Mouse (Mus musculus) kidney, embryonic 14.5 days (tissue): ENCODE measurements around the gene Tgfbr3. TPM values are rescaled to one million over a fixed set of nuclear protein-coding genes. Genes with fewer than 3 reads are reported as not detected.
"Not testable (repeated sequence)": the region's sequence is repeated elsewhere in the genome, so short reads cannot be mapped to it uniquely, and the experiment has no call there.

Source experiments
- ATAC-seq: fragments of 200-750 bp; cut with Nextera tagmentation; 2 replicates; pipeline ENCODE4 v1.8.0; 2017; ENCODE audit warnings: moderate number of reproducible peaks, mild to moderate bottlenecking, moderate TSS enrichment, moderate library complexity; ENCODE audit not compliant: low FRiP score, low TSS enrichment
- H3K27ac ChIP-seq: fragments of 300-500 bp; sonication (generic); 2 replicates; pipeline ENCODE4 v1.5.1; 2014; ENCODE audit warnings: low read depth, mild to moderate bottlenecking, low read length, moderate library complexity, mixed read lengths
- H3K27me3 ChIP-seq: fragments of 300-500 bp; sonication (generic); 2 replicates; pipeline ENCODE4 v1.6.1; 2014; ENCODE audit warnings: mild to moderate bottlenecking, low read length; ENCODE audit not compliant: control insufficient read depth, insufficient read depth
- H3K36me3 ChIP-seq: fragments of 300-500 bp; sonication (generic); 2 replicates; pipeline ENCODE4 v1.6.1; 2014; ENCODE audit warnings: low read length, mixed read lengths; ENCODE audit not compliant: control insufficient read depth, insufficient read depth
- H3K4me1 ChIP-seq: fragments of 300-500 bp; sonication (generic); 2 replicates; pipeline ENCODE4 v1.6.1; 2014; ENCODE audit warnings: low read length, mixed read lengths; ENCODE audit not compliant: control insufficient read depth, insufficient read depth
- H3K4me2 ChIP-seq: fragments of 300-500 bp; sonication (generic); replicated peaks from 2 replicates; pipeline ENCODE4 v1.6.1; 2014; ENCODE audit warnings: low read depth, mild to moderate bottlenecking, low read length
- H3K4me3 ChIP-seq: fragments of 300-500 bp; sonication (generic); 2 replicates; pipeline ENCODE4 v1.5.1; 2014; ENCODE audit warnings: mild to moderate bottlenecking, low read length
- H3K9ac ChIP-seq: fragments of 300-500 bp; sonication (generic); 2 replicates; pipeline ENCODE4 v1.6.1; 2014; ENCODE audit warnings: low read depth, mild to moderate bottlenecking, low read length, moderate library complexity
- H3K9me3 ChIP-seq: fragments of 300-500 bp; sonication (generic); 2 replicates; pipeline ENCODE4 v1.6.1; 2016; ENCODE audit warnings: low read length; ENCODE audit not compliant: control insufficient read depth
- WGBS: fragments of 180-500 bp; shearing (Covaris S2); extraction: QIAGEN DNeasy Blood & Tissue Kit; methylation state at CpG from one replicate; pipeline ENCODE4 v1.1.7; 2014; 5-methylcytosine and 5-hydroxymethylcytosine counted together
- polyA plus RNA-seq: library from polyadenylated mRNA; unstranded; fragments of >200 nt; fragmentation: Nextera tagmentation; extraction: Ambion mirVana; gene quantifications from 2 replicates; pipeline ENCODE4 v1.2.1, GENCODE M21; 2014

Tgfbr3 gene
- polyA plus RNA-seq, 1 experiment from 2014 or later = 18.0 TPM

DNA sequence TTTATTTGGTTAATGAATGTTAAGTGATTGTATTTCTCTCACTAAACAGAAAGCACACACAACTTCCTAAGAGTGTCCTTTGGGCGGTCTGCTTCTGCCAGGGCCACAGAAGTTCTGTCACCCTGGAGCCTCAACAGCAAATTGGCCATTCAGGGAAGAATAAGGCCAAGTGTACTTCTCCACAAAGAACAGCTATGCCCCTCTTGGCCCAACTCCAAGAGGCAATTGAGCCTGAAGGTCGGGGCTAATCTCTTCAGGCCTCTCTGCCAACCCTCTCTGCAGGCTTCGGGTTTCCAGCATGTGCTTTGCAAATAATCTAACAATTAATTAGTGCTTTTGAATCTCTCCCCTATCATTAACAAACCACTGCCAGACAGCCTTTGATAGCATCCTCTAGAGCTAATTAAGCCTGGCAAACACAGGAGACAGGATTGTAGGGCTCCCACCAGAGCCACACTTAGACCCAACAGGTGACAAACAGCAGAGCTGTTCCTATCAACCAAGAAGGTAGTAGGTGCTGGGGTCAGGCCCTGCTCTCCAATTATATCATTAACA lies 37.6 kb downstream of the Tgfbr3 start:
- Histone ChIP-seq H3K9me3 (peaks cover 10% of the 10 kb centered on the region; the same call in 1 of the 2 replicates), H3K27ac (peak overlapping the region; percentile 34; the same call in 1 of the 2 replicates), H3K4me1 (peaks cover 14% of the 10 kb centered on the region), H3K4me2 (no peak overlapping the region), H3K4me3 (no peak overlapping the region), H3K9ac (no peak overlapping the region), H3K27me3 (no peaks in the 10 kb centered on the region), H3K36me3 (peaks cover 2% of the 10 kb centered on the region; the same call in 1 of the 2 replicates)
- WGBS = 14% methylated on average over 3 of the region's 3 CpGs
- no peak for ATAC-seq

GRCm38 (mm10) chr5:107250548-107251272 lies 38.7 kb downstream of the Tgfbr3 start:
- Histone ChIP-seq H3K9ac (no peak overlapping the region), H3K4me1 (peaks cover 14% of the 10 kb centered on the region), H3K36me3 (peaks cover 2% of the 10 kb centered on the region; the same call in 1 of the 2 replicates), H3K9me3 (peaks cover 10% of the 10 kb centered on the region; the same call in 1 of the 2 replicates), H3K27me3 (no peaks in the 10 kb centered on the region), H3K4me3 (no peak overlapping the region), H3K4me2 (peak overlapping the region; percentile 22), H3K27ac (no peak overlapping the region; the same call in 1 of the 2 replicates)
- ATAC-seq = peak; percentile 71; the same call in 1 of the 2 replicates
- WGBS = 27% methylated on average over 19 of the region's 19 CpGs

DNA sequence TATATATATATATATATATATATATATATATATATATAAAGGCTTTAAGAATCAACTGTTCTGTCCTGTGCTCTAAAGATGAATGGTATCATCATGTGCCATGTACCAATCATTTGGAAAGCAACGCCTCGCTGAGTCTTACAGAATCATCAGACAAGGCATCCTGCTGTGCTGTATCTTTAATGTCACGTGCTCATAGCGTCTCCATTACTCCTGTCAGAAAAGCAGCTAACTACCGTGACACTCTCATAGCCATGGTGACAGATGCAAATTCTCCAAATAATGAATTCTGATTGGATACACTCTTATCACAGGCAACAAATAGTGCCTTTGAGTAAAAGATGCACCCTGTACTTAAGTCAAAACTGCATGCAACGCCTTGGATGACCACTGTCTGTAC lies 40.7 kb downstream of the Tgfbr3 start:
- Histone ChIP-seq H3K9me3 (peaks cover 8% of the 10 kb centered on the region; the same call in 1 of the 2 replicates), H3K36me3 (no peaks in the 10 kb centered on the region), H3K4me3 (no peak overlapping the region), H3K4me1 (peaks cover 14% of the 10 kb centered on the region), H3K27ac (no peak overlapping the region), H3K9ac (no peak overlapping the region), H3K27me3 (no peaks in the 10 kb centered on the region), H3K4me2 (no peak overlapping the region)
- ATAC-seq = no peak
- 96% methylated on average over 6 of the region's 6 CpGs for WGBS

- not testable (repeated sequence) for H3K27ac ChIP-seq, H3K4me3 ChIP-seq, H3K27me3 ChIP-seq, ATAC-seq, H3K36me3 ChIP-seq, H3K9me3 ChIP-seq, H3K9ac ChIP-seq, H3K4me2 ChIP-seq
- 95% methylated on average over 11 of the region's 11 CpGs for WGBS
- H3K4me1 ChIP-seq = peaks cover 14% of the 10 kb centered on the region
Measured at GRCm38 (mm10) chr5:107248302-107248701, 41.1 kb downstream of the Tgfbr3 start.

- Histone ChIP-seq H3K27ac (no peak overlapping the region), H3K9ac (no peak overlapping the region), H3K27me3 (no peaks in the 10 kb centered on the region), H3K4me1 (peaks cover 14% of the 10 kb centered on the region), H3K4me2 (no peak overlapping the region), H3K9me3 (peaks cover 8% of the 10 kb centered on the region; the same call in 1 of the 2 replicates), H3K36me3 (no peaks in the 10 kb centered on the region), H3K4me3 (no peak overlapping the region)
- ATAC-seq = no peak
- 88% methylated on average over 3 of the region's 3 CpGs for WGBS
Measured at GRCm38 (mm10) chr5:107247786-107248185, 41.6 kb downstream of the Tgfbr3 start.

GRCm38 (mm10) chr5:107243445-107243844 lies 46.0 kb downstream of the Tgfbr3 start:
- no peak overlapping the region for H3K27ac ChIP-seq
- 94% methylated on average over 2 of the region's 2 CpGs for WGBS
- H3K9me3 ChIP-seq = no peaks in the 10 kb centered on the region

DNA sequence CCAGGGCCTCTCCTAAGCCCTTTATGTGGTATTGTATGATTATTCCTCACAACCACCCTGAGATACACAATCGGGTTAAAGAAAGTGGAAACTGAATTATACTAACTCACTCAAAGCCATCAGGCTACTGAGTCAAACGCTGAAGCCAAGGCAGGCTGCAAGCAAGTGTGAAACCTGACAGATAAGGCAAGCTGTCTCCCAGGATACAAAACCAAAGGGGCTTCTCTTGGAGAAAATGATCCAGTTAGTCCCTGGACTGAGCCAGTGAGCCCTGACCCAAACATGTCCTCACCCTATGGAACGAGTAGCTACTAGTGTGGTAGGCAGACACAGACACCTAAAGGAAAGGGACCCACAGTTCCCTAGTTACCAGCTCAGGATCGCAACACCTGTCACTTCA lies 46.4 kb downstream of the Tgfbr3 start:
- peaks cover 7% of the 10 kb centered on the region; the same call in 1 of the 2 replicates for H3K4me1 ChIP-seq
- 79% methylated on average over 4 of the region's 4 CpGs for WGBS
- H3K4me2 ChIP-seq = no peak overlapping the region
- no peak overlapping the region for H3K4me3 ChIP-seq
- H3K9ac ChIP-seq = no peak overlapping the region
- H3K36me3 ChIP-seq = no peaks in the 10 kb centered on the region
- no peak for ATAC-seq
- H3K9me3 ChIP-seq = no peaks in the 10 kb centered on the region
- no peaks in the 10 kb centered on the region for H3K27me3 ChIP-seq
- no peak overlapping the region for H3K27ac ChIP-seq

More at GRCm38 (mm10) chr5:107243445-107243844, 46.0 kb downstream of the Tgfbr3 start:
- H3K9ac ChIP-seq = no peak overlapping the region
- no peak overlapping the region for H3K4me2 ChIP-seq
- no peaks in the 10 kb centered on the region for H3K36me3 ChIP-seq
- H3K4me1 ChIP-seq = 0 out of 2 replicates have a peak, but pooled peaks cover 3% of the 10 kb centered on the region
- H3K27me3 ChIP-seq = no peaks in the 10 kb centered on the region
- H3K4me3 ChIP-seq = no peak overlapping the region
- ATAC-seq = no peak

DNA sequence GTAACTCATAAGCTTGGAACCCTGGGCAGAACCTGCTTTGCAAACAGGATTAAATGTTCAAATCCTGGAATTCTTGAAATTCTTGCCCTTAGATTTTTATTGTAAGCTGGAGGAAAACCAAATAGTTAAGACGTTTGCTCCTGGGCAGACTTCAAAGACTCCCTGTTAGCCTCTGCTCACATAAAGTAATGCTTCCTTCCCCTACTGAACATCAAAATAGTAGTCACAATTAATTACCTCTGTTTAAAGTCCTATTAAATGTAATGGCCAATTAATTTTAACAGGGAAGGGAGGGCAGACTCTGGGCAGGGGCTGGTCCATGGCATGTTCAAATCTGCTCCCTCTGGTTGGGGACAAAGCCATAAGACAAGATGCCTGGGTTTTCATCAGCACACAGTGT lies 49.2 kb downstream of the Tgfbr3 start:
- Histone ChIP-seq H3K27ac (no peak overlapping the region), H3K27me3 (no peaks in the 10 kb centered on the region), H3K9ac (no peak overlapping the region), H3K9me3 (no peaks in the 10 kb centered on the region), H3K36me3 (no peaks in the 10 kb centered on the region), H3K4me2 (no peak overlapping the region), H3K4me3 (no peak overlapping the region), H3K4me1 (peaks cover 29% of the 10 kb centered on the region)
- ATAC-seq = 0 out of 2 replicates have a peak, but pooled peaks have one; percentile 39
- 2% methylated on average over 1 of the region's 1 CpGs for WGBS

- no peaks in the 10 kb centered on the region for H3K9me3 ChIP-seq
- no peak overlapping the region for H3K4me2 ChIP-seq
- no peaks in the 10 kb centered on the region for H3K27me3 ChIP-seq
- WGBS = 69% methylated on average over 7 of the region's 7 CpGs
- H3K4me3 ChIP-seq = no peak overlapping the region
- no peak overlapping the region for H3K9ac ChIP-seq
- no peak for ATAC-seq
- 0 out of 2 replicates have a peak overlapping the region, but pooled peaks have one; percentile 24 for H3K27ac ChIP-seq
- peaks cover 36% of the 10 kb centered on the region for H3K4me1 ChIP-seq
- H3K36me3 ChIP-seq = no peaks in the 10 kb centered on the region
Measured at GRCm38 (mm10) chr5:107237971-107238426, 51.4 kb downstream of the Tgfbr3 start.
